Mouse (Mus musculus) megakaryocyte, embryonic 14.5 days (primary cell): ENCODE data around the gene Rnf6.

Source experiments
- FLI1 ChIP-seq: IDR thresholded peaks from 2 replicates; pipeline ENCODE4 v1.6.1; 2012; ENCODE audit warnings: low read length, inconsistent platforms, mixed read lengths
- GATA1 ChIP-seq: IDR thresholded peaks from 3 replicates; pipeline ENCODE4 v1.6.1; 2012; ENCODE audit warnings: mixed read lengths, low read length, inconsistent platforms, borderline replicate concordance

DNA sequence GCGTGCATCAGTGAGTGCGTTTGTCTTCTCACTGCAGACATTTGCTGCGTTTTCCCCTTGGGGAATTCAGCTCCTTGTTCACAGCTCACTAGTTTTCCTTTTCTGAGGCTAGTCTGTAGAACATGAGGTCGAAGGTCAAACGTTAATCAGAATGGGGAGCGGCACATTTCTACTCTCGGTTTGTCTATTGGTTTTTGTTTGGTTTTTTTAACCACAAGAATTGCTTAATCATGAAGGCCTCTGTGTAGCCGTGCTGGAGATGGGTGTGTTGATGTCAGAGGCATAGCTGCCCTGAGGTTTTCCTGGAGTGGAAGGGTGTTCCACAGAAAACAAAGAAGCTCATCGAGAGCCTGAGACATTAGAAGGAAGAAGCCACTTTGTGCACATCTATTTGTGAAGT lies 49.2 kb upstream of the Rnf6 start:
- TF ChIP-seq GATA1 (no peak), FLI1 (no peak)
